Comparison of ENCODE assay signal across 23 mouse cellular contexts in genomic region chr3:104954551-104954950, GRCm38 (mm10).
"Had no signal": no experiment of that assay in that cellular context is flagged by ENCODE, and none has a peak within 500 bp of the region (broad histone marks: within the 10 kb centered on the region; RNA-seq: fewer than 3 reads in every experiment).

No protein-coding gene starts in this region.

- H3K4me1 ChIP-seq: hindbrain, embryonic 13.5 days; hindbrain, embryonic 15.5 days; kidney, embryonic 15.5 days; limb, embryonic 15.5 days; liver, embryonic 12.5 days had no signal

- ATAC-seq: forebrain, postnatal 0 days; hindbrain, postnatal 0 days; intestine, embryonic 16.5 days; liver, embryonic 12.5 days had no signal

- H3K9ac ChIP-seq: forebrain, postnatal 0 days; hindbrain, embryonic 13.5 days; hindbrain, embryonic 15.5 days; kidney, embryonic 15.5 days; limb, embryonic 13.5 days; limb, embryonic 15.5 days; liver, embryonic 12.5 days had no signal

- H3K4me3 ChIP-seq: hindbrain, embryonic 13.5 days; hindbrain, embryonic 15.5 days; kidney, embryonic 15.5 days; limb, embryonic 13.5 days; limb, embryonic 15.5 days; liver, embryonic 12.5 days had no signal

- DNase-seq: forebrain, postnatal 0 days; gastrocnemius, postnatal 14 days; gastrocnemius, postnatal 36 days; heart, adult 18-20 months; heart, postnatal 10 days; kidney, adult 11 months; kidney, adult 2 months; kidney, adult 9 months; kidney, postnatal 14 days; kidney, postnatal 36 days; layer of hippocampus, adult 9-11 months; layer of hippocampus, postnatal 36 days; left cerebral cortex, postnatal 4 days had no signal

- H3K27ac ChIP-seq: hindbrain, embryonic 13.5 days; hindbrain, embryonic 15.5 days; hindbrain, postnatal 0 days; kidney, embryonic 15.5 days; kidney, postnatal 0 days; limb, embryonic 13.5 days; limb, embryonic 15.5 days; liver, embryonic 12.5 days had no signal

- H3K4me2 ChIP-seq: heart, embryonic 11.5 days; hindbrain, embryonic 13.5 days; hindbrain, embryonic 15.5 days; kidney, embryonic 15.5 days; limb, embryonic 13.5 days; limb, embryonic 15.5 days; liver, embryonic 12.5 days had no signal

- H3K9me3 ChIP-seq: hindbrain, embryonic 13.5 days; hindbrain, embryonic 15.5 days; kidney, embryonic 15.5 days; limb, embryonic 13.5 days; limb, embryonic 15.5 days; liver, embryonic 12.5 days had no signal
